Mouse (Mus musculus): Measurements from ENCODE around the gene Clstn1. TPM values are rescaled to one million over a fixed set of nuclear protein-coding genes. Genes with fewer than 3 reads are reported as not detected.

Gene Clstn1
- total and polyA plus RNA-seq, 3 experiments = 6.1 to 26.6 TPM; not detected in 1

DNA sequence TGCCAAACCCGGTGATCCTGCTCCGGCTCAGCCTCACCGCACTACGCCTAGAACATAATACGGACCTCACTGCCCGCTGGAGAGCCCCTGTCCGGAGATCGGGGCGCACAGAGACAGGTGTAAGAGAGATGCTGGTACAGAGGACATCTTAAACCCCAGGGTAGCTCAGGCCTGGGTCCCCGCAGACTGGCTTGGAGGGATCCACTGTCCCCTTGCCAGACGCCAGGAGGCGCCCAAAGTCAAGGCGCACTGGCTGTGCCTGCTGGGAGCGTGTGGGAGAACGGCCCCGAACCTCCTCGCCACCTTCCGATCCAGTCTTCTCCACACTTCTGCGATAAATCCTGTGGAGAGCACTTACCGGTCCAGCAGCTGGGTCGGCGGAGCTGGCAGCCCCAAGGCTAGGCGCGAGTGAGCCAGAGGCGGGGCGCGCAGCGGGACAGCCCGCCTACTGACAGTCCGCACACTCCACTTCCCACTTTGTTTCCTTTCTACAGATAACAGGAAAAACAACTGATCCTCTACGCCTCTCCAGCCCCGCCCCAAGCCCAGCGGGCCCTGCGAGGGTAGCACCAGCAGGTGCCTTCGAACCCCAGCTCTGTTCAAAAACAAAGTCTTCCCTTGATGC is 112.0 kb downstream of the Clstn1 start:
- TF ChIP-seq RAD21 (IDR thresholded peaks at IDR 0.05; ENCODE audit: low read depth, low read length) = no peak
- TF ChIP-seq USF2 (IDR thresholded peaks at IDR 0.05; ENCODE audit: borderline replicate concordance in 1 of 2, insufficient read depth in 1 of 2, low read depth in 1 of 2, low read length in 2 of 2) = no peak
- peak; percentile 71 to 78; a peak in 3 of 4 replicates for TF ChIP-seq POLR2A (IDR thresholded peaks at IDR 0.05; ENCODE audit: control insufficient read depth in 1 of 2, insufficient read depth in 1 of 2, low read depth in 1 of 2, low read length in 2 of 2, poor library complexity in 1 of 2)
- TF ChIP-seq NELFE (IDR thresholded peaks at IDR 0.05; ENCODE audit: low read depth, low read length) = peak; percentile 62
- TF ChIP-seq MAX (IDR thresholded peaks at IDR 0.05; ENCODE audit: low read length) = no peak; the same call in none of the 2 replicates
- 0 out of 2 replicates have a peak, but pooled peaks have one; percentile 41 for TF ChIP-seq ELF1 (IDR thresholded peaks at IDR 0.05; ENCODE audit: low read depth, low read length)
- TF ChIP-seq TCF12 (IDR thresholded peaks at IDR 0.05; ENCODE audit: low read depth, low read length) = 0 out of 2 replicates have a peak, but pooled peaks have one; percentile 4
- TF ChIP-seq ETS1 (IDR thresholded peaks at IDR 0.05; ENCODE audit: low read depth, low read length) = peak; percentile 53
- TF ChIP-seq BHLHE40 (IDR thresholded peaks at IDR 0.05; ENCODE audit: borderline replicate concordance, low read depth, low read length) = 0 out of 2 replicates have a peak, but pooled peaks have one; percentile 35
- peak; percentile 72; the same call in 1 of the 2 replicates for TF ChIP-seq TBP (IDR thresholded peaks at IDR 0.05; ENCODE audit: low read depth, low read length)
- peak; percentile 71 for TF ChIP-seq SIN3A (IDR thresholded peaks at IDR 0.05; ENCODE audit: low read length)
- no peak for TF ChIP-seq MEF2A (IDR thresholded peaks at IDR 0.05; ENCODE audit: extremely low read depth, insufficient replicate concordance, low read depth, low read length, poor library complexity, severe bottlenecking)
- peak; percentile 53; the same call in 1 of the 2 replicates for TF ChIP-seq POLR2AphosphoS2 (IDR thresholded peaks at IDR 0.05; ENCODE audit: low read length)
- peak; percentile 58 to 66 (median 65) for TF ChIP-seq CTCF (IDR thresholded peaks at IDR 0.05 in 2 of 3, conservative IDR thresholded peaks at IDR 0.05 in 1 of 3; ENCODE audit: control insufficient read depth in 1 of 3, insufficient read depth in 1 of 3, low read depth in 2 of 3, low read length in 3 of 3, poor library complexity in 1 of 3, severe bottlenecking in 1 of 3)
- TF ChIP-seq SMC3 (IDR thresholded peaks at IDR 0.05; ENCODE audit: low read depth, low read length) = peak; percentile 33; the same call in 1 of the 2 replicates
- peak; percentile 47; the same call in 1 of the 2 replicates for TF ChIP-seq HCFC1 (IDR thresholded peaks at IDR 0.05; ENCODE audit: low read depth, low read length)
- no peak; the same call in 1 of the 2 replicates for TF ChIP-seq MAZ (IDR thresholded peaks at IDR 0.05; ENCODE audit: low read depth, low read length)
- TF ChIP-seq MXI1 (IDR thresholded peaks at IDR 0.05; ENCODE audit: low read depth, low read length) = peak; percentile 59; the same call in 1 of the 2 replicates
- TF ChIP-seq UBTF (IDR thresholded peaks at IDR 0.05; ENCODE audit: borderline replicate concordance, insufficient read depth, low read depth, low read length) = 0 out of 2 replicates have a peak, but pooled peaks have one; percentile 27
- TF ChIP-seq CHD1 (IDR thresholded peaks at IDR 0.05; ENCODE audit: low read depth, low read length) = no peak
- Histone ChIP-seq H3K27me3 (ENCODE audit: control insufficient read depth in 1 of 2, insufficient read depth in 2 of 2, low read length in 2 of 2) (no peaks in the 10 kb centered on the region), H3K4me3 (ENCODE audit: control insufficient read depth in 1 of 2, insufficient read depth in 1 of 2, low read depth in 2 of 2, low read length in 2 of 2) (peak overlapping the region; percentile 79 to 86), H3K9me3 (replicated peaks; ENCODE audit: insufficient read depth, low read length) (no peaks in the 10 kb centered on the region), H3K27ac (ENCODE audit: control insufficient read depth, low read depth, low read length) (peak overlapping the region; percentile 92), H3K4me1 (ENCODE audit: control insufficient read depth in 1 of 2, insufficient read depth in 2 of 2, low read length in 2 of 2) (peaks cover 12 to 38% of the 10 kb centered on the region in 2 experiments), H3K36me3 (ENCODE audit: control insufficient read depth in 1 of 2, insufficient read depth in 2 of 2, low read length in 2 of 2) (peaks cover 0 to 23% of the 10 kb centered on the region in 2 experiments; a peak in 2 of 4 replicates), H3K79me2 (ENCODE audit: control insufficient read depth, insufficient read depth, low read length, poor library complexity) (peaks cover 29% of the 10 kb centered on the region), H3K9ac (ENCODE audit: control insufficient read depth, low read depth, low read length, poor library complexity, severe bottlenecking) (peak overlapping the region; percentile 88)
- DNase-seq (ENCODE audit: low read depth, low spot score) = peak; percentile 88

Other genes with a start within 250 kb of the Clstn1 start
- 28.4 and 39.0 TPM in 2 replicates for gene Ube4b, start 159.7 kb upstream of the Clstn1 start, total RNA-seq (2012; rRNA removed)
- gene Ube4b, start 159.7 kb upstream of the Clstn1 start, polyA plus RNA-seq (2012; ENCODE audit: insufficient read depth in 1 of 2, insufficient read length in 2 of 2, low read depth in 1 of 2, low replicate concordance in 2 of 2, missing spikeins in 1 of 2) = 100 to 1,000 TPM in 1 of 2 experiments, 10 to 100 TPM in 1; 71.0 to 104 TPM
- not detected in 2 replicates for gene Rbp7, start 131.5 kb upstream of the Clstn1 start, total RNA-seq (2012; rRNA removed)
- gene Rbp7, start 131.5 kb upstream of the Clstn1 start, polyA plus RNA-seq (2012; ENCODE audit: insufficient read depth in 1 of 2, insufficient read length in 2 of 2, low read depth in 1 of 2, low replicate concordance in 2 of 2, missing spikeins in 1 of 2) = not detected
- gene Tmem274, start 109.1 kb upstream of the Clstn1 start, total RNA-seq (2012; rRNA removed) = not detected in 2 replicates
- gene Tmem274, start 109.1 kb upstream of the Clstn1 start, polyA plus RNA-seq (2012; ENCODE audit: insufficient read depth in 1 of 2, insufficient read length in 2 of 2, low read depth in 1 of 2, low replicate concordance in 2 of 2, missing spikeins in 1 of 2) = not detected
- 18.9 and 22.3 TPM in 2 replicates for gene Nmnat1, start 101.3 kb upstream of the Clstn1 start, total RNA-seq (2012; rRNA removed)
- 10 to 100 TPM in 1 of 2 experiments, not detected in 1; 19.8 TPM for gene Nmnat1, start 101.3 kb upstream of the Clstn1 start, polyA plus RNA-seq (2012; ENCODE audit: insufficient read depth in 1 of 2, insufficient read length in 2 of 2, low read depth in 1 of 2, low replicate concordance in 2 of 2, missing spikeins in 1 of 2)
- 24.0 and 25.0 TPM in 2 replicates for gene Lzic, start 101.2 kb upstream of the Clstn1 start, total RNA-seq (2012; rRNA removed)
- 10 to 100 TPM in 1 of 2 experiments, not detected in 1; 26.2 TPM for gene Lzic, start 101.2 kb upstream of the Clstn1 start, polyA plus RNA-seq (2012; ENCODE audit: insufficient read depth in 1 of 2, insufficient read length in 2 of 2, low read depth in 1 of 2, low replicate concordance in 2 of 2, missing spikeins in 1 of 2)
- 10.8 and 12.7 TPM in 2 replicates for gene Ctnnbip1, start 68.2 kb upstream of the Clstn1 start, total RNA-seq (2012; rRNA removed)
- gene Ctnnbip1, start 68.2 kb upstream of the Clstn1 start, polyA plus RNA-seq (2012; ENCODE audit: insufficient read depth in 1 of 2, insufficient read length in 2 of 2, low read depth in 1 of 2, low replicate concordance in 2 of 2, missing spikeins in 1 of 2) = 10 to 100 TPM in 1 of 2 experiments, not detected in 1; 20.2 TPM
- 45.7 and 45.9 TPM in 2 replicates for gene Pik3cd, start 116.1 kb downstream of the Clstn1 start, total RNA-seq (2012; rRNA removed)
- 100 to 1,000 TPM in 1 of 2 experiments, 10 to 100 TPM in 1; 49.8 to 152 TPM for gene Pik3cd, start 116.1 kb downstream of the Clstn1 start, polyA plus RNA-seq (2012; ENCODE audit: insufficient read depth in 1 of 2, insufficient read length in 2 of 2, low read depth in 1 of 2, low replicate concordance in 2 of 2, missing spikeins in 1 of 2)
- 28.3 and 31.5 TPM in 2 replicates for gene Tmem201, start 151.6 kb downstream of the Clstn1 start, total RNA-seq (2012; rRNA removed)
- 10 to 100 TPM in 1 of 2 experiments, not detected in 1; 60.6 TPM for gene Tmem201, start 151.6 kb downstream of the Clstn1 start, polyA plus RNA-seq (2012; ENCODE audit: insufficient read depth in 1 of 2, insufficient read length in 2 of 2, low read depth in 1 of 2, low replicate concordance in 2 of 2, missing spikeins in 1 of 2)
- gene Slc25a33, start 187.8 kb downstream of the Clstn1 start, total RNA-seq (2012; rRNA removed) = 20.6 and 21.4 TPM in 2 replicates
- 100 to 1,000 TPM in 1 of 2 experiments, 10 to 100 TPM in 1; 24.8 to 103 TPM for gene Slc25a33, start 187.8 kb downstream of the Clstn1 start, polyA plus RNA-seq (2012; ENCODE audit: insufficient read depth in 1 of 2, insufficient read length in 2 of 2, low read depth in 1 of 2, low replicate concordance in 2 of 2, missing spikeins in 1 of 2)